Mouse (Mus musculus) right cerebral cortex, postnatal 25 days (tissue): Measurements from ENCODE around the gene Prkcz.

Source experiments
- DNase-seq: peaks from one replicate; pipeline ENCODE4 v3.0.0; 2022

Prkcz gene

DNA sequence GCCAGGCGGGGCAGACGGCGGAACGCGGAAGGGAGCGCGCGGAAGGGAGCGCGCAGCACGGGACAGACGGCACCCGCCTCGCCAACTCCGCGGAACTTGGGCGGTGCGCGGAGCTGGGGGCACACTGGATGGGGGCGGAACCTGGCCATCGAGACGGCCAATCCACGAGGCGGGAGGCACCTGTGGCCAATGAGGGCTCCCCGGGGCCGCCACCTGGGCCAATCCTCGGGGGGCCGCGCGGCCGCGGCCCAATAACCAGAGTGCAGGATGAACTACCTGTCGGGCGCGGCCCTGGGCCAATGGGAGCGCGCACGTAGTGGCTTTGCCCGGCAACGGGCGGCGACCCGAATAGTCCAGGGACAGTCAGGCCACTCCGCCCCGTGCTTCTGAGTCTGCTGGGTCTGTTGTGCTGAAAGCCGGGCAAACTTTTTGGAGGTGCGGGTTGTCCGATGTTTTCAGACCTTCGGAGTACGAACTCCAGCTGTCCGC lies at the start of gene Prkcz:
Gene Prkcz, minus strand, starts transcription at position 59 of the 489 bp plus-strand sequence.
- DNase-seq: peak; percentile 64

DNA sequence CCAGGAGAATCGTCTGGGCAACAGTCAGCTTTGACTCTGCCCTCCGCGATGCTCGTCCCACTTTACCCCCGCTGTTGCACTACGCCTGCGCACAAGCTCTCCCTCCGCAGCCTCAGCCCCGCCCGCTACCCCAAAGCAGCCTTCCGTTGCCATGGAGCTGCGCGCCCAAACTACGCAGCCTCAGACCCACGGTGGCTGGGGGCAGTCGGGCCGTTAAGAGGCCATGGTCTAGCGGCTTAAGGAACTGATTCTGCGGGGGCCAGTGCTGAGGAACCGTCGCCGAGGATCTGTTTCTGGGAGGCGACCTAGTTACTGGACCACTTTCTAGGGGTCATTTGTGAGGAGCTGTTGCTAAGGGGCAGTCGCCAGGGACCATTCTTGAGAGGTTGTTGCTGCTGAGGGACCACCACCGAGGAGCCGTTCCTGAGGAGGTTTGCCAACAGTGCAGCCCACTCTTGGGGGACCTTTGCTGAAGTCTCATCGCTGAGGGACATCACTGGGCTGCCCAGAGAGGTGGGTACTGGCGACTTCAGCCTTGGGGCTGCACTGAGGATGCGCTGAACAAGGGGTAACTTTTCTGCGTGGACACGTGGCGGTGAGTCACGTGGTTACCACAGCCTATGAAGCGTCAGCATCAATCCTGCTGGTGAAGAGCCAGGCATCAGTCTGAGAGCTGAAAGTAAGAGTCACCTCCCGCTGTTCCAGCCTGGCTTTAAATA lies 48.1 kb upstream of the Prkcz start, which contains the start of gene Cfap74:
Gene Cfap74, plus strand, starts transcription at position 133 of the 719 bp plus-strand sequence.
- peak; percentile 88 for DNase-seq

DNA sequence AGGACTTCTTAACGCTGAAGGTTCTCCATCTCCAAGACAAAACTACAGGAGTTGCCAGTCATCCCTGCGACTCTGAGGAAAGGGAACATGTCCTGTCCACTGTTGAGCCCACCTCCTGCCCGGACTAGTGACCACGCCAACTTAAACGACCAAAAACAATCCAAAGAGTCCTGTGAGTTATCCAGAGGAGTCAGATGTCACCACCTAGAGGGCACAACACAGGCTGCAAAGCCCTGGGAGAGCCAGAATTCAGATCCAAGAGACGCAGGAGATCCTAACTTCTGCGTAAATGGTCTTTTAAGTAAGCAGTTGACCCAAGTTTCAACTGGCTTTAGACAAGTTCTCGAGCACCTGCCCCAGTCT lies 47.5 kb upstream of the Prkcz start:
- DNase-seq: no peak

DNA sequence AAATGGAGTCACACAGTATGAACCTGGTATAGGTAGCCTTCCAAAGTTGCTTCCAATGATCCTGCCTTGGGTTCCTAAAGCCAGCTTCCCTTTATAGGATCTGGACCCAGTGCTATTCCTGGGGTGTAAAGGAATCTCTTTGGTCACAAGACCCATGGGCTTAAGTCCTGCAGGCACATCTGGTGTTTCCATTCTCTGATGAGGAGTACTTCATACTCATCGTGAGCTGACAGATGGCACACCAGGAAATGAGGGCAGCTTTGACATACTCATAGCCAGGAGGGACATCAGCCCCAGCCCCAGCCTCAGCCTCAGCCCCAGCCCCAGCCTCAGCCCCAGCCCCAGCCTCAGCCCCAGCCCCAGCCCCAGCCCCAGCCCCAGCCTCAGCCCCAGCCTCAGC lies 41.3 kb upstream of the Prkcz start:
- no peak for DNase-seq

DNA sequence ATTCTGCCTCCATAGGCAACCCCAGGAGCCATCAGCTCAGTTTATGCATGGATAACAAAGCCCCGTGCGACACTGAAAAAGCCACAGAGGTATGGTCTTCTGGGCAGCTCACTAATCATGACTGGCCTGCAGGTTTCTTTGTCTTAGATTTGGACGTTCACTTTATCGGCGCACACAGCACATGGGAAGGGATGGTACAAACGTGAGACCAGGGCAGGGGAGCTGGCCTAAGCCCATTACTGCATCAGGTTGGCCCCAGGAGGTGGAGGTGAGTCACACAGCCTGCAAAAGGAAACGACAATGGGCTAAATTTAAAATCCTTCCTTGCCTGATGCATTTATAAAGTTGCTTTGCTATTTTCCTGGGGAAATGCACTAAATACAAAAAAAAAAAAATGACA lies 40.0 kb upstream of the Prkcz start:
- DNase-seq: no peak

DNA sequence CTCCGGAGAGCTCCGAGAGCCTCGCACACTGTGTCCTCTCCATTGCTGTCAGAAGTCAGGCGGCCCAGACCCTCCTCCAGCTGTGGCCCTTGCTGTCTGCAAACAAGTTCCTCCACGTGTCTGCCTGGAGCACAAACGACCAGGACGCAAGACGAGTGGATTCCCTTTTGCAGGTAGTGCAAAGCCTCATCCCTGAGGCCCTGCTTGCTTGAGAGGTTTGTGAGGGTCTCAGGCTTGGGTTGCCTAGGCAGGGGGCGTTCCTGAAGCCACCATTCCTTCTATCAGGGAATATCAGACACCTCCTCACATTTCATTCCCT lies 37.0 kb upstream of the Prkcz start:
- no peak for DNase-seq

DNA sequence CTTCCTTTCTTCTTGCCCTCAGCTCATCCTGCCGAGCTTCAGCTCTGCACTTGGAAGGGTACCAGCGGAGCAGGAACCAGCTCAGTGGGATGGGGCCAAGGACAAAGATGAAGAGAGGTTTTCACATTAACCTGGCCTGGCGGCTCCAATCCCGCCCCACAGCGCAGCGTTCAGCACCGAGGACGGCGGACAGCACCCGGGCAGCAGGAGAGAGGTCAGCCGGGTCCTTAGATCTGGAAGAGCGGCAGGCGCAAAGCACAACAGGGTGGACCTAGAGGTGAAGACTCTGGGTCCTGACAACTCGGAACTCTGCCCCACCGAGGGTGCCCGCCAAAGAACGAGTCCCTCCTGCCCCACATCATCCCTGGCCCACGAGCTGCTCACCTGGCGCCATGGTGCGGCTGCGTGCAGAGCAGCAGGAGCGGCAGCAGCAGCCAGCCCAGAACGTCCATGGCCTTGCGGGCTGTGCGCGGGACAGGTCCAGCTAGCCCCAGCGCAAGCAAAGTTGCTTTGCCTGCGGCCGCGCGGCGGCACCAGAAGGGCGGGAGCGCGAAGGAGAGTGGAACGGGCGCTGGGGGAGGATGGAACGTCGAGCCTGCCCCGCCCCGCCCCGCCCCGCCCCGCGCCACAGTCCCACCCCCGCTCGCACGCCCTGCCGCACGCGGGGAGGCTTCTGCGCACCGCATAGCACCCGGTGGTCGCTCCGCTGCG lies 36.5 kb upstream of the Prkcz start, which contains the start of gene Gabrd:
Gene Gabrd, minus strand, starts transcription at position 602 of the 711 bp plus-strand sequence.
- DNase-seq: peak; percentile 68

DNA sequence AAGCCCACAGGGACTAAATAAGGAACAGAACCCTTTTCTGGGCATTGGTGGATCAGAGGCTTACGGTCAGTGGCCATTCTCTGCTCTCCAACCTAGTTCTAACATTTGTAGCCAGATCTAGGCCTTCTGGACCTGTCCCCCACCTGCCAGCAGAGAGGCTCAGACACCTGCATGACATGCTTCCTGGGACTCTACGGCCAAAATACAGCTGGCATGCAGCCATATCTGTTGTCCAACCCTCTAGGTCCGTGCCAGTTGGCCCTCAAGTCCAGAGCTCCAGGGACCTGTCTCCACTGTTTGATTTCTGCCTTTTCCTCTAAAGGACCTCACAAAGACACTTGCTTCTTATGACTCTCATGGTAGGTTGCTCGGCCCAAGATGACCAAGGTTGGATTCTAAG lies 35.6 kb upstream of the Prkcz start:
- DNase-seq: no peak

DNA sequence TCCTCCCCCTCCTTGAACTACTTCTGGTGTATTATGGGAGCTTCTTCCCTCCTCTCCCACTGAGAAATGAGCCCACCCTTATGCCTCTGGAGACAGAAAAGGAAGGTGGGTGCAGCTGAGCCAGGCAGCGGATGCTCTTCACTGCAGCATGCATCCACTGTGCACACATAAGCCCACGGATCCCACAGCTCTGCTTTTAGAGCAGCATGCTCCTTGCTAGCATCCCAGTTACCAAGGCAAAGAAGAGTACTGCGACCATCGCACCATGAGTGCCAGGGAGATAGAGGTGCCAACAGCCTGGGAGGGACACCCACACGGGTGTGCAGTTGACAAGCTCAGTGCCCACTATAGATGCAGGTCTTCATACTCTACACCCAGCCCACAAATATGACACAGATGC lies 34.3 kb upstream of the Prkcz start:
- DNase-seq: peak; percentile 56

DNA sequence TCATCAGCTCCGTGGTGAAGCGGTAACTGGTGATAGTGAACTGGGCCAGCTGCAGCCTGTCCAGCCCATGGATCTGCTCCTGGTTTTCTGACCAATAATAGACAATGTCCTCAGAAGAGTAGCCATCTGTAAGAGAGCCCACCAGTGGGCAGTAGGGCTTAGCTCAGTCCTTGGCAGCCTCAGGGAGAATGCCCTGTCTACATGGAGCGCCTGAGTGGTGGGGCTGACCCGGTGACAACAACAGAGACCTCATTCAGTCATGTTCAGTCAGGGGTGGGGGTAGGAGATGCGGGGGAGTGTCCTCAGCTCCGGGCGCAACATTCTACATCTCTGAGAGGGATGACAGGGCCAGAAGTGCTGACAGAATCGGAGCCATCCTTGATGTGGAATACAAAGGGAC lies 26.0 kb upstream of the Prkcz start:
- no peak for DNase-seq

DNA sequence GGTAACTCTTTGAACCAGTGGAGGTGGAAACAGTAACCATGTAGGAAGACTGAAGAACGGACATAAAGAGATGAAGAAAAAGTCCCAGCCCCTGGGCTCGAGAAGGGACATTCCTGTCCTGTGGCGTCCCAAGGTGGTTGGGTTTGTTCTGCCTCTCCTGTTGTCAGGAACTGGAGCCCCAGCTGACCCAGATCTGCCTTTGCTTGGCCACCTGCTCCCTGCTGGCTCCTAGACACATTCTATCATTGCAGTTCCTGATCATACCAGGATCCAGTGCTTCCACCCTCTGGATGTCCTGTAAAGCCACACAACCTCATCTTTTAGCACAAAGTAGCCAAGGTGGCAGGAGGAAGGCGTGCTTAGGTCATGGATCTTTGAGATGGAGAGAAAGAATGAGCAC lies 22.2 kb upstream of the Prkcz start:
- no peak for DNase-seq

DNA sequence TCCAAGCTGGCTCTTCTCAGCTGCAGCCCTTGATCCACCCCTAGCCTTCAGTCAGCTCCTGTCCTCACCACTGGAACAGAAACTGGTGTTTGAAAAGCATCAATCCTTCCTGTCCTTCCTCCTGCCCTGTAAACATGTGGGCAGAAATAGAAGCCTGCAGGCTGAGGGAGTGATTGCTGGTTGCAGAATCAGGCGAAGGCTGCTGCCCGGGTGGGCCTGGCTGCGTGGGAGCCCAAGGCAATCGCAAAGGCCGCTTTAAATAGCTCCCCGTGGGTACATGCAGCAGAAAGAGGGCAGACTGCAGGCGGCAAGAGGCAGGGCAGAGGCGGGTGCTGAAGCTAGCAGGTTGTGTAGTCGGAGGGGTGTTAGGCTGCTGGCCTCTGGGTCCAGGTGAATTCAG lies 21.6 kb upstream of the Prkcz start:
- peak; percentile 70 for DNase-seq

DNA sequence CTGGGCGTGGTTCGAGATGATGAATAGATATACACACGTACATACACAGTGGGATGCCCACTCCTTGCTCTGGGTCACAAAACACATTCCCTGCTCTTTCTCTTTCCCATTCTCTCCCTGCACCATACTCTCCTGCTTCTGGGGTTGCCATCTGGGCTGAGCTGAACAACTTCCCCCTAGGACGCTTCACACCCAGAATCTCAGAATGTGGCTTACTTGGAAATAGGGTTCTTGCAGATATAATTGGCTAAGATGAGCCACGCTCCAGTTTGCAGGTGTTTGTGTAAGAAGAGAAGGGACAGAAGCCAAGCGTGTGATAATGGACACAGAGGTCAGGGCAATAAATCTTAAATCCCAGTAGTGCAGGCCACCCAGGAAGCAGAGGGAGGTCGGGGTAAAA lies 20.8 kb upstream of the Prkcz start:
- no peak for DNase-seq

DNA sequence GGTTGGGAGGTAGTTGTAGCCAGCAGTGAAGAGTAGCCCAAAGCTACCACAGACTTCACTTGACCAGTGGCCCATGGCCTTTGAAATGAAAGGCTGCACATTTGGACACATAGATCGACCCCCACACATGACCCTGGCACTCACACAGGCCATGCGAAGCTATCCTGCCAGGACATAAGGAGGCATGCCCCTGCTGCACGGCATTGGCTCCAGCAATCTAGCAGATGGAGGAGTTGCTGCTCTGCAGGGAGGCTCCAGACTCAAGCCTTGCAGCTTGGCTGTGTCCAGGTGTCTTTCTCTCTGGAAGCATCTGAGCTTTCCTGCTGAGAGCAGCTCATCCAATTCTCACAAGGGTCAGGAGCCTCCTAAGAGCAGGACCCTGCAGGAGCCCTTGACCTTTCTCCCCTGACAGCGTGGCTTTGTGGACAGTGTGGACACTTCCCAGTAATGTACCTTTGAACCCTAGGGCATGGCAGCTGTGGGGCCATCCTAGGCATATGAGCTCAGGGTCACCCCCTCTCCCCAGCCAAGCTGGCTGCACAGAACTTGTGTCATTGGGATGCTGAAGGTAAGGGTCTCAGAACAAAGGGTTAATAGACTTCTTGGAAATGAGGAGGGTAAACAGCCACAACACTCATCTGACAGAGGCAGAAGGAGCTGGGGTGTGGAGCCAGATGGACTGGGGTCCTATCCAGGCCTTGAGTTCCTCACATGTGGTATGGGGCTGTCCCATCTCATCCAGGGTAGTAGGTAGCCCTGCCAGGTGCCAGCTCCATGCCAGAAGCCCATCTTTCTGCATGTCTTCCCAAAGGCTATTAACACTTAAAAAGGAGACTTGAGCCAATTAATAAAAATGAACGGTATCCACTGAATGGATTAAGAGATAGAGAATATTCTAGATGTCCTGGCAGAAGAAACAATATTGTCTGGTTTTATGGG lies 10.9 kb upstream of the Prkcz start:
- no peak for DNase-seq

DNA sequence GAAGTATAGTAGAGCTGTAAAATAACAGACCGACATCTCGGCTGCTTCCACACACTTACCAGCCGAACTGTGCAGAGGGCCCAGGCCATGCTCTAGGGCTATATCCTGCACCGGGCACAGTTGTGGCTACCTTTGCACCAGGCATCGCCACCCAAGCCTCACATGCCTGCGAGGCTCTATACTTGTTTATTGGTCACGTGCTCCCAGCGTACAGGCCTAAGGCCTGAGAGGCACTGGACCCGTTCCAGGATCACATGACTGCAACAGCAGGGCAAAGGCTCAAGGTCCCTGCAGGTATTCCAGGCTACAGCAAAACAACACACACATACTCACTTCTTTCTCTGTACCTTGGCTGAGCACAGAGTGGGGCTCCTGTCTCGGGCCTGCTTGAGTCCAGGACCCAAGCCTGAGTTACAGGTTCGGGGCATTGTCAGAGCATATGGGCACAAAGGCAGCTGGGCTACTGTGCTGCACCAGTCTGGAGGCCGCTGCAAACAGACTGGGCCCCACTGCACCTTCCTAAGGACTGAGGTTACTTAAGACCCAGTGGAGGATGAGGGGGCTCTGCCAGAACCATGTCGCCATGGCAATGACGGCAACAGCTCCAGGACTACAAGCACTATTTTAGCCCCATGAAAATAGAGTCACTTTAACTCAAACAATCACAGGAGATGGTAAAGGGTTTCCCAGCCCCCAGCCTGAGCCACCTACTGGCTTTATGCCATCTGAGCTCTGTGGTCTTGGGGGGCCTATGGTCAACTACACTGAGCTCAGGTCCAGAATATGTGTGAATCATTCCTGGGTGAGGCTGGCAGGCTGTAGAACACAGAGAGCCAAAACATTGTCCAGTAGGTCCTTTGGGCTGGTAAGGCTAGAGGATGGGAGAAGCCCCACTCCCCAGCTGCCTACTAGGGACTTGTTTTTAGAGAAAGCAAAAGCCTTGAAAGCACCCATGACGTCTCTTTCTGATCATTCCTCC lies 9.9 kb upstream of the Prkcz start:
- DNase-seq: no peak

DNA sequence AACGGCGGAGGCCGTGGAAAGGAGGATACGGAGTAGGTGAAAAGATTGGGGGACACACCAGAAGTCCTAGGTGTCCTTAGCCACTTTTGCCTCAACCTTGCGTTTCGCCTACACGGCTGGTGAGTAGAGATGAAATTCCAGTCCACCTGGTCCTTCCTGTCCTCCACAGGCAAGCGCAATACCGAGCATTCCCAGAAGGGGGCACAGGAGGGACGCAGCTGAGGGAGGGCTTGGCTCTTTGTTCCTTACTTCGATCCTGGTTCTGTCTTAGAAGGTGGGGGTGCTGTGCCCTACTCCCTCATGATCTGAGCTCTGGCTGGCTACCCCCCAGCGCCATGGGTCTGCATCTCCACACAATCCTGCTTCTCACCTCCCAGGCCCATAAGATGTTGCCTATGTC lies 7.5 kb upstream of the Prkcz start:
- peak; percentile 80 for DNase-seq

DNA sequence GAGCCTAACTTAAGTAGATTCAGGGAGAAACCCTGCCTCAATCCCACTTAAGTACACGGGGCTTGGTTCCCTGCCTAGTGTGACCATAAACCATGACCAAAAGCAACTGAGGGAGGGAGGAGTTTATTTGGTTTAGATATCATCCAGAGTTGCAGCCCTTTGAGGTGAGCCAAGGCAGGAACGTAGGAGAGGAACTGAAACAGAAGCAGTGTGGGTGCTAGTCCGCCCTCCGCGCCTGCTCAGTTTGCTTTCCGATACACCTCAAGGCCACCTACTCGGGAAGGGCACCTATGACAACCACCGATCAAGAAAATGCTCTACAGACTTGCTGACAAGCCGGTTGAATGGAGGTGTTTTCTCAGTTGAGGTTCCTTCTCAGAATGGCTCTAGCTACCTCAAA lies 6.6 kb upstream of the Prkcz start:
- no peak for DNase-seq

DNA sequence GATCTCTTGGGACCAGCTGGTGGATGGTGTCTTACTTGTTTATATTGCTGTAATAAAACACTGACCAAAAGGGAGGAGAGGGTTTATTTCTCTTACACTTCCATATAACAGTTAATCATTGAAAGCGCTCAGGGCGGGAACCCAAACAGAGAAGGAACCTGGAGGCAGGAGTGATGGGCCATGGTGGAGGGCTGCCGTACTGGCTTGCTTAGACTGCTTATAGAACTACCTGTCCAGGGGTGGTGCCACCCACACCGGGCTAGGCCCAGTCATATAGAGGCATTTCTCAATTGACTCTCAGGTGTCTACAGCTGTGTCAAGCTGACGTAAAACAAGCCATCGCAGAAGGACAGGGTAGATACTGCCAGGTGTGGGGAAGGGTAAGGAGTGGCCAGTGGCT lies 5.6 kb upstream of the Prkcz start:
- no peak for DNase-seq

DNA sequence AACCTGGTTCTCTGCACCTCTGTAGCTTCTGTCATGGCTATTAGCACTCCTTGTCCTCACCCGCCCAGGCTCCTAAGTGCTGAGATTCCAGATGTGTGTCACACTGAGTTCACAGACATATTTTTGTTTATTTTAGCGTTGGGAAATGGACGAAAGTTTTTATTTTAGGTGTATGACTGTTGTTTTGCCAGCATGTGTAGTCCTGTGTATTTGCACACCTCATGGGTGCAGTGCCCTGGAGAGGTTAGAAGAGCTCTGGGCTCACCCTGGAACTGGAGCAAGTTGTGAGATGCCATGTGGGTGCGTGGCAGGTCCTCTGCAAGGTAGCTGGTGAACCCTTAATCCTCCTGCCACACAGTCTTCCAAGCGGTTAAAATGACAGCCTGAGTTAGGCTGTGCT lies 1.3 kb upstream of the Prkcz start:
- DNase-seq: no peak

DNA sequence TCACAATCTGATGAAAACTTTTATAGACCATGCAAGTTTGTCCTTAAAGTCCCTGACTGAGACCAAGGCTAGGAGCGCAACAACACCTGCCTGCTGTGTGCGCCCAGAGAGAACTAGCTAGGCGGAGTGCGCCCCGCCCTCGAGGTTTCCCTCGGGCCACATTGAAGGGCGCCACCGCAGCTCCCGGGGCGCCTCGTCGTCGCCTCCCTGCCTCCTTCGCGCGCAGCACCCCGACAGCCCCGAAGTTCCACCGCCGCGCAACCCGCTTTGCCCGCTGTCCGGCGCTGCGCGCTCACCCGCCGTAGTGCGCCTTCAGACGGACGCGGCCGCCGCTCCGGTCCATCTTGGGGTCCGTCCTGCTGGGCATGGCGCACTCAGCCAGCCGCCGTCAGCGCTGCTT lies 305 bp downstream of the Prkcz start:
- no peak for DNase-seq

DNA sequence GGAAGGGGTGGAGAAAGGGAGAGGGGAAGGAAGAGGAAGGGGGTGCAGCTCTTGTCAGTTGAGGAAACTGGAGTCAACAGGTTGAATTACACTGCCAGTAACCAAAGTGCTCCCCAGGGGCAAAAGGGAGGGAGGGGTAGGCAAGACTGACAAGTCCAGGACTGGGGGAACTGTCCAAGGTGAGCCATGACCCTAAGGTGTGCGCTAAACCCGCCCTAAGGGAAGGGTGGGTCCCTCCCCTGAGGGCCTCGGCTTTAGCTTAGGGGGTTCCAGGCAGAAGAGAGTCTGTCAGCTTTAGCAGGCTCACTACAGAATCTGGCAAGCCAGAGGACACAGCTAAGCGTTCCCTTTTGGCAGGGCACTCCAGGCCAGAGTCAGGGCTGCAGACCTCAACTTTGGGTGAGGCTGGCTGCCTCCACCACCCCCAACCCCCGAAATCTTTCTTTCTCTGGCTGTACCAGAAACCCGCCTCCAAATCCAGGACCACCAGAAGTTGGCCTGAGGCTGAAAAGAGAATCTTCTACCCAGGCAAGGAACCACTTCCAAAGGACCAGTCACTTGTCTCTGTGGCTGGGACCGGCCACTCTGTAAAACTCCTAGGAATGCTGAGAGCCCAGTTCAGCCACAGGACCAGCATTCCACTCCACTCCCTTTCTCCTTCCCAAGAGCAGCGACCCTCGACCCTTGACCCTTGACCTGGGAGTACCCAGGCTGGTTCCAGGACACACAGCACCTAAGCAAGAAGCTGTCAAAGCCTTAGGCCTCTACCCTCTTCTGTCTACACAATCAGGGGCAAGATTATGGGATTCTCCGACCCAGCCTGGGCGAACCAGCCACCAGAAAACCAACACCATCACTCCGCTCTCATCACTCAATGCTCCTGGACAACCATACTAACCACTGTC lies 1.3 kb downstream of the Prkcz start:
- DNase-seq: no peak
